Mouse (Mus musculus): ENCODE measurements around the gene Cks2. TPM values are rescaled to one million over a fixed set of nuclear protein-coding genes. Genes with fewer than 3 reads are reported as not detected.
A peak's percentile ranks its signal among the peaks of the same experiment; 100 is the strongest.

Cks2 gene
- polyA plus RNA-seq, 1 experiment from 2014 or later = 300 TPM

DNA sequence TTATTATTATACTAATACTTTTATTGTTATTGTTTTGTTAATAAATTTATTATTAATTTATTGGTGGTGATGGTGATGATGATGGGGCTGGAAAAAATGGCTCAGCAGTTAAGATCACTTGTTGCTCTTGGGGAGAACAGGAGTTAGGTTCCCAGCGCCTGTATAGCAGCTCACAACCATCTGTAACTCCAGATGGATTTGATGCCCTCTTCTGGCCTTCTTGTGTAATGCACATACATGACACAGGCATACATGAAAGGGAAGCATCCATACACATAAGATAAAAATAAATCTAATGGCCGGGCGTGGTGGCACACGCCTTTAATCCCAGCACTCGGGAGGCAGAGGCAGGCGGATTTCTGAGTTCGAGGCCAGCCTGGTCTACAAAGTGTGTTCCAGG lies 35.8 kb upstream of the Cks2 start:
- H3K4me3 ChIP-seq (ENCODE audit: control insufficient read depth in 1 of 2, insufficient read depth in 1 of 2, low read depth in 1 of 2, low read length in 2 of 2) = no peak overlapping the region
- H3K36me3 ChIP-seq (ENCODE audit: control insufficient read depth, insufficient read depth, low read length) = no peaks in the 10 kb centered on the region
- 92% methylated on average over 5 of the region's 7 CpGs for WGBS
- no peak overlapping the region for H3K9ac ChIP-seq (ENCODE audit: low read length)
- H3K27me3 ChIP-seq (ENCODE audit: control insufficient read depth, insufficient read depth, low read length) = no peaks in the 10 kb centered on the region
- no peaks in the 10 kb centered on the region; a peak in 1 of 4 replicates for H3K4me1 ChIP-seq (ENCODE audit: control insufficient read depth in 2 of 2, insufficient read depth in 2 of 2, low read length in 2 of 2)
- ATAC-seq (ENCODE audit: insufficient number of reproducible peaks, insufficient read depth, low FRiP score, low read depth) = no peak
- no peak overlapping the region for H3K27ac ChIP-seq (replicated peaks in 1 of 2; ENCODE audit: control insufficient read depth in 1 of 2, insufficient read depth in 1 of 2, low read depth in 2 of 2, low read length in 2 of 2)
- no peaks in the 10 kb centered on the region for H3K9me3 ChIP-seq (ENCODE audit: control insufficient read depth, low read length)
- no peak overlapping the region for H3K4me2 ChIP-seq (ENCODE audit: low read length)

DNA sequence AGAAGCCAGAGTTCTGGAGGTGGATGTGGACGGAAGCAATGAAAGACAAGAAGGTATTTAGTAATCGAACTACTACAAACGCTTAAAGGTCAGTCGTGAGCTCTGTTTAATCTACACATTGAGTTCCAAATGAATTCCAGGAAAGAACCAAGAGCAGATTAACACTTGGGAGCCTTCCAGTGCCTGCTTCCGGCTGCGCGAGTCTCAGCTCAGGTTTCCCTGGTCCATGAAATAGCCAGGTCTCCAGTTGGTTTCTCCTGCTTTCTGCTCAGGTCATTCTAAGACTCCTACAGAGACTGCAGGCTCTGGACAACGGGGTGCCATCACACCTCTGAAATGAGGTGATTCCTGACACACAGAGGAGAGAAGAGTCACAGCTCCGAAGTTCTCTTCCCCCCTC lies 34.0 kb upstream of the Cks2 start:
- no peak overlapping the region for H3K27ac ChIP-seq (replicated peaks in 1 of 2; ENCODE audit: control insufficient read depth in 1 of 2, insufficient read depth in 1 of 2, low read depth in 2 of 2, low read length in 2 of 2)
- H3K27me3 ChIP-seq (ENCODE audit: control insufficient read depth, insufficient read depth, low read length) = no peaks in the 10 kb centered on the region
- no peak overlapping the region for H3K9ac ChIP-seq (ENCODE audit: low read length)
- no peaks in the 10 kb centered on the region for H3K9me3 ChIP-seq (ENCODE audit: control insufficient read depth, low read length)
- no peaks in the 10 kb centered on the region for H3K36me3 ChIP-seq (ENCODE audit: control insufficient read depth, insufficient read depth, low read length)
- ATAC-seq (ENCODE audit: insufficient number of reproducible peaks, insufficient read depth, low FRiP score, low read depth) = no peak
- H3K4me2 ChIP-seq (ENCODE audit: low read length) = peak overlapping the region; percentile 45
- peaks cover 0 to 2% of the 10 kb centered on the region in 2 experiments; a peak in 2 of 4 replicates for H3K4me1 ChIP-seq (ENCODE audit: control insufficient read depth in 2 of 2, insufficient read depth in 2 of 2, low read length in 2 of 2)
- 14% methylated on average over 9 of the region's 9 CpGs for WGBS
- no peak overlapping the region for H3K4me3 ChIP-seq (ENCODE audit: control insufficient read depth in 1 of 2, insufficient read depth in 1 of 2, low read depth in 1 of 2, low read length in 2 of 2)

DNA sequence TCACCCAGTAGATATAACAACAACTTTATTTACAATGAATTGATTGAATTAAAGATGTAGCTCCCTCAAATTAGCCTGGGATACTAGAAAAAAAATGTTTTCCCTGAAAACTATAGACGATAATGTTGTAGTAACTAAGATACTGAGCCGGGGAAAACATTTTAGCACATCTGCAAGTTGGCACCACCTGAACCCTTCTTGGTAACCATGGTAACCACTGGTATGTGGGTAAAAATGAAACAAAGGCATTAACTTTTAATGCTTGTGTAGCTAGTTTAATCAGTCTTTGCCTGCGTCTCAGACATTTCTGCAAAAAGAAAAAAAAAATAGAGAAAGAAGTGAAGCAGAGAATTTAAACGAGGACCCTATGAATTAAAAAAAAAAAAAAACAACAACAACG lies 33.5 kb upstream of the Cks2 start:
- Histone ChIP-seq H3K4me2 (ENCODE audit: low read length) (peak overlapping the region; percentile 45; the same call in 1 of the 2 replicates), H3K9ac (ENCODE audit: low read length) (no peak overlapping the region), H3K9me3 (ENCODE audit: control insufficient read depth, low read length) (no peaks in the 10 kb centered on the region), H3K4me3 (ENCODE audit: control insufficient read depth in 1 of 2, insufficient read depth in 1 of 2, low read depth in 1 of 2, low read length in 2 of 2) (no peak overlapping the region), H3K27me3 (ENCODE audit: control insufficient read depth, insufficient read depth, low read length) (no peaks in the 10 kb centered on the region), H3K27ac (replicated peaks in 1 of 2; ENCODE audit: control insufficient read depth in 1 of 2, insufficient read depth in 1 of 2, low read depth in 2 of 2, low read length in 2 of 2) (no peak overlapping the region), H3K4me1 (ENCODE audit: control insufficient read depth in 2 of 2, insufficient read depth in 2 of 2, low read length in 2 of 2) (peaks cover 0 to 2% of the 10 kb centered on the region in 2 experiments; a peak in 2 of 4 replicates), H3K36me3 (ENCODE audit: control insufficient read depth, insufficient read depth, low read length) (no peaks in the 10 kb centered on the region)
- no peak for ATAC-seq (ENCODE audit: insufficient number of reproducible peaks, insufficient read depth, low FRiP score, low read depth)
- WGBS = 52% methylated on average over 5 of the region's 5 CpGs

DNA sequence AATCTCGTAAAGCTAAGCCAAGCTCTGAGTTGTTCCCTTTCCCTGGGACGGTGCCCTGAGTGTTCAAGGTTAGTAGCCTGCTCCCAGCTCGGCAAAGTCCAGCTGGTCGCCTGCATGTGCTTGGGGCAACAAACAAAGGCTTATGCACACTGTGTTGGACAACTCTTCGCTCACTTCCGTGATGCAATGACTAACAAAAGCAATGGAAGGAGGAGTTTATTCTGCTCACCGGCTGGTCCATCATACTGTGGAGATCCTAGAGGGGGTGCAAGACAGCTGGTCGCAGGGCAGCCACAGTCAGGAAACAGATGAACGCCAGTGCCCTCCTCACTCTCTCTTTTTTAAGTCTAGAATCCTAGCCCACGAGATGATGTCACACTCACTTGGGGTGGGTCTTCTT lies 29.2 kb upstream of the Cks2 start:
- ATAC-seq (ENCODE audit: insufficient number of reproducible peaks, insufficient read depth, low FRiP score, low read depth) = no peak
- Histone ChIP-seq H3K4me3 (ENCODE audit: control insufficient read depth in 1 of 2, insufficient read depth in 1 of 2, low read depth in 1 of 2, low read length in 2 of 2) (no peak overlapping the region), H3K9ac (ENCODE audit: low read length) (no peak overlapping the region), H3K36me3 (ENCODE audit: control insufficient read depth, insufficient read depth, low read length) (no peaks in the 10 kb centered on the region), H3K4me1 (ENCODE audit: control insufficient read depth in 2 of 2, insufficient read depth in 2 of 2, low read length in 2 of 2) (peaks cover 0 to 2% of the 10 kb centered on the region in 2 experiments; a peak in 2 of 4 replicates), H3K27me3 (ENCODE audit: control insufficient read depth, insufficient read depth, low read length) (no peaks in the 10 kb centered on the region), H3K4me2 (ENCODE audit: low read length) (no peak overlapping the region), H3K9me3 (ENCODE audit: control insufficient read depth, low read length) (no peaks in the 10 kb centered on the region), H3K27ac (replicated peaks in 1 of 2; ENCODE audit: control insufficient read depth in 1 of 2, insufficient read depth in 1 of 2, low read depth in 2 of 2, low read length in 2 of 2) (no peak overlapping the region)
- 60% methylated on average over 10 of the region's 10 CpGs for WGBS

DNA sequence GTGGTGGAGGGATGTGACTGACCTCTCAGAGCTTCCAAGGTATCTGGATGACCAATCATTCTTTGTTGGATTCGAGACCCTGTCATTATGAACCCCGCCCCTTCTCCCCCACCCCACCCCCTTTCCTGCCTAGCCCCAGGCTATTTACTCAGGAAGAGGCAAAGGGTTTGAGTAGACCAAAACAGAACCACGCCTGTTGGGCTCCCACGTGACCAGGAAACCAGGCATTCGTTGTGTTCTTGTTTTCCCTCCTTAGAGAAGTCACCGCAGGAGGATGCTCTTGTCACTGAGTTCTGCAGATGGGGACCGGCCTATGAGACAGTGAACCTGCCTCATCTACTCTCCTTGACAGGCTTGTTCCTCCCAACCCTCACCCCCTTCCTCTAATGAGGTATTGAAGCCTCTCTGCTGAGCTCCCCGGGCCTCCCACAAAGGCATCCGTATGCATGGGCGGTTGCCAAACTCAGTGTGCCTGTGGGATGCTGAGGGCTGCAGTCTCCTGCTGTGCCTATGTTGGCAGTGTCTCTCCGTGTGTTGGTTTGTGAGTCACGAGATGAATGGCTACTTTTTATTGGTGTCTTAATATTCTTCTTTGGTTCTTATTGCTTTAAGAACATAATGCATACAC lies 28.5 kb upstream of the Cks2 start:
- Histone ChIP-seq H3K27me3 (ENCODE audit: control insufficient read depth, insufficient read depth, low read length) (no peaks in the 10 kb centered on the region), H3K4me2 (ENCODE audit: low read length) (no peak overlapping the region), H3K4me3 (ENCODE audit: control insufficient read depth in 1 of 2, insufficient read depth in 1 of 2, low read depth in 1 of 2, low read length in 2 of 2) (no peak overlapping the region), H3K9ac (ENCODE audit: low read length) (no peak overlapping the region), H3K9me3 (ENCODE audit: control insufficient read depth, low read length) (no peaks in the 10 kb centered on the region), H3K27ac (replicated peaks in 1 of 2; ENCODE audit: control insufficient read depth in 1 of 2, insufficient read depth in 1 of 2, low read depth in 2 of 2, low read length in 2 of 2) (no peak overlapping the region), H3K4me1 (ENCODE audit: control insufficient read depth in 2 of 2, insufficient read depth in 2 of 2, low read length in 2 of 2) (peaks cover 0 to 2% of the 10 kb centered on the region in 2 experiments; a peak in 1 of 4 replicates), H3K36me3 (ENCODE audit: control insufficient read depth, insufficient read depth, low read length) (no peaks in the 10 kb centered on the region)
- no peak for ATAC-seq (ENCODE audit: insufficient number of reproducible peaks, insufficient read depth, low FRiP score, low read depth)
- WGBS = 20% methylated on average over 12 of the region's 12 CpGs

DNA sequence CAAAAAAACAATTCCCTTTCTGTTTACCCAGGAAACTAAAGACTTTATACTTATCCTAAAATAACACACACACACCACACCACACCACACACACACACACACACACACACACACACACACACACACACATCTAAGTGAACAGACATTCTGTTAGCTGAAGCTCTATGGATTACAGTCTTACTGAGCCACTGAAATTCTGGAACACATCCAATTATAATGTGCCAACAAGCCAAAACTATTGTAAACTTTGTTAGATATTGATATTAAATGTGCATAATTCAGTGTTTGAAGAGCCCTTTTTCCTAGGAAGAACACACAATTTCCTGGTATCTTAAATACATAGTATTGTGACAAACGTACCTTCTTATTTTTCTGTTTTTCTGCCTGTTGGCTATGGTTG lies 27.7 kb upstream of the Cks2 start:
- 59% methylated on average over 1 of the region's 1 CpGs for WGBS

DNA sequence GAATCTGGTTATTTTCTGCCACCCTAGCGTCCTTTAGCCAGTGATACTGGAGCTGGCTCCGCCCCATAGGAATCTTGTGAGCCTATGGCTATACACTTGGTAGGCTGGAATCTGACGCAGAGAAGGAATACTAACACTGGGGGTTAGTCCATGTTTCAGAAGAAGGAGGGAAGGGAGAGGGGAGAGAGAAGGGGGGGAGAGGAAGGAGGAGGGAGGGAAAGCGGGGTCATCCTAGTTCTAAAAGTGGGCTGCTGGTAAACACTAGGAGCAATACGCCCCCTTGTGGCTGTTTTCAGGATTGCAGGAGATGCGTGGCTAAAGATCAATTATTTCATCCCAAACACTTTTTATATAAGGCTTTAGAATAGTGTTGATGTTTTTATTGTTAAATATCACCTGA lies 27.2 kb upstream of the Cks2 start:
- Histone ChIP-seq H3K27me3 (ENCODE audit: control insufficient read depth, insufficient read depth, low read length) (no peaks in the 10 kb centered on the region), H3K4me3 (ENCODE audit: control insufficient read depth in 1 of 2, insufficient read depth in 1 of 2, low read depth in 1 of 2, low read length in 2 of 2) (no peak overlapping the region), H3K36me3 (ENCODE audit: control insufficient read depth, insufficient read depth, low read length) (no peaks in the 10 kb centered on the region), H3K27ac (replicated peaks in 1 of 2; ENCODE audit: control insufficient read depth in 1 of 2, insufficient read depth in 1 of 2, low read depth in 2 of 2, low read length in 2 of 2) (no peak overlapping the region), H3K9ac (ENCODE audit: low read length) (no peak overlapping the region), H3K4me1 (ENCODE audit: control insufficient read depth in 2 of 2, insufficient read depth in 2 of 2, low read length in 2 of 2) (peaks cover 0 to 2% of the 10 kb centered on the region in 2 experiments; a peak in 1 of 4 replicates), H3K9me3 (ENCODE audit: control insufficient read depth, low read length) (no peaks in the 10 kb centered on the region), H3K4me2 (ENCODE audit: low read length) (peak overlapping the region; percentile 42)
- 19% methylated on average over 6 of the region's 6 CpGs for WGBS
- no peak for ATAC-seq (ENCODE audit: insufficient number of reproducible peaks, insufficient read depth, low FRiP score, low read depth)

More for the DNA sequence above, 27.7 kb upstream of the Cks2 start:
- peaks cover 0 to 2% of the 10 kb centered on the region in 2 experiments; a peak in 1 of 4 replicates for H3K4me1 ChIP-seq (ENCODE audit: control insufficient read depth in 2 of 2, insufficient read depth in 2 of 2, low read length in 2 of 2)
- H3K27ac ChIP-seq (replicated peaks in 1 of 2; ENCODE audit: control insufficient read depth in 1 of 2, insufficient read depth in 1 of 2, low read depth in 2 of 2, low read length in 2 of 2) = no peak overlapping the region
- no peaks in the 10 kb centered on the region for H3K9me3 ChIP-seq (ENCODE audit: control insufficient read depth, low read length)
- no peak overlapping the region for H3K4me3 ChIP-seq (ENCODE audit: control insufficient read depth in 1 of 2, insufficient read depth in 1 of 2, low read depth in 1 of 2, low read length in 2 of 2)
- H3K27me3 ChIP-seq (ENCODE audit: control insufficient read depth, insufficient read depth, low read length) = no peaks in the 10 kb centered on the region
- H3K4me2 ChIP-seq (ENCODE audit: low read length) = no peak overlapping the region
- H3K36me3 ChIP-seq (ENCODE audit: control insufficient read depth, insufficient read depth, low read length) = no peaks in the 10 kb centered on the region
- H3K9ac ChIP-seq (ENCODE audit: low read length) = no peak overlapping the region
- ATAC-seq (ENCODE audit: insufficient number of reproducible peaks, insufficient read depth, low FRiP score, low read depth) = no peak

DNA sequence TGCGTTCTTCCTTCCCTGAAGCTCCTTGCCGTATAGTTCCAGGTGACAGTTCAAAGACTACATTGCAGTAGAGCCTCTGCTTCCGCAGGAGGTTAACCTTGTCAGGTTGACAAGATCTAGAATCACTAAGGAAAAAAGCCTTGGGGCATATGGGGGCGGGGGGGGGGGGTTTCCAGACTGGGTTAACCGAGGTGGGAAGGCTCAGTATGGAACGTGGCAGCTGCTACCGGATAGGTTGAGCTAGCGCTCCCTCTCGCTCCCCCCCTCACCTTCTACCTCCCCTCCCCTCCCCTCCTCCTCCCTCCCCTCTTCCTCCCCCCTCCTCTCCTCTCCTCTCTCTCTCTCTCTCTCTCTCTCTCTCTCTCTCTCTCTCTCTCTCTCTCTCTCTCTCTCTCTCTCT lies 26.4 kb upstream of the Cks2 start:
- no peak for ATAC-seq (ENCODE audit: insufficient number of reproducible peaks, insufficient read depth, low FRiP score, low read depth)
- Histone ChIP-seq H3K4me2 (ENCODE audit: low read length) (no peak overlapping the region), H3K4me3 (ENCODE audit: control insufficient read depth in 1 of 2, insufficient read depth in 1 of 2, low read depth in 1 of 2, low read length in 2 of 2) (no peak overlapping the region), H3K36me3 (ENCODE audit: control insufficient read depth, insufficient read depth, low read length) (no peaks in the 10 kb centered on the region), H3K9me3 (ENCODE audit: control insufficient read depth, low read length) (no peaks in the 10 kb centered on the region), H3K27me3 (ENCODE audit: control insufficient read depth, insufficient read depth, low read length) (no peaks in the 10 kb centered on the region), H3K4me1 (ENCODE audit: control insufficient read depth in 2 of 2, insufficient read depth in 2 of 2, low read length in 2 of 2) (peaks cover 0 to 2% of the 10 kb centered on the region in 2 experiments; a peak in 1 of 4 replicates), H3K9ac (ENCODE audit: low read length) (no peak overlapping the region), H3K27ac (replicated peaks in 1 of 2; ENCODE audit: control insufficient read depth in 1 of 2, insufficient read depth in 1 of 2, low read depth in 2 of 2, low read length in 2 of 2) (no peak overlapping the region)
- 20% methylated on average over 8 of the region's 9 CpGs for WGBS
